In the genomic region with DNA sequence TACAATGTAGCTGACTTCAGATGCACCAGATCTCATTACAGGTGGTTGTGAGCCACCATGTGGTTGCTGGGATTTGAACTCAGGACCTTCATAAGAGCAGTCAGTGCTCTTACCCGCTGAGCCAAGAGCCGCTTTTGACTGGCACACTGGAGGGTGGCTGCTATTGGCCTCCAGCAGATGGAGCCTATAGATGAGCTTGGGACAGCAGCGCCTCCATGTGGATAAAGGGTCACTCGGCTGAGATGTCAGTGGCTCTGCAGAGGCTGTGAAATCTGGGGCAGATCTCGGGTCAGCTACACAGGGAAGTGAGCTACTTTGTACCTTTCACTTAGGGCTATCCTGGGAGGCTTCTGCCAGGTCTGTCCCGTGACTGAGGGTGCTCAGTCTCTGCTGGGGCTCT, we compare ENCODE assay signal across 10 mouse cellular contexts. TPM values are rescaled to one million over a fixed set of nuclear protein-coding genes. Genes with fewer than 3 reads are reported as not detected.
DNase-seq lines count a peak whose midpoint lies in the region; ATAC-seq and TF ChIP-seq lines count a peak whose summit lies in the region.
"Had no signal": no experiment of that assay in that cellular context is flagged by ENCODE, and none has a peak within 500 bp of the region (broad histone marks: within the 10 kb centered on the region; RNA-seq: fewer than 3 reads in every experiment).

No protein-coding gene starts in this region.

- TF ChIP-seq POLR2A in ES-Bruce4 (IDR thresholded peaks at IDR 0.05; ENCODE audit: insufficient read depth, low read length): no peak

- no peak for ATAC-seq in kidney, postnatal 0 days (replicated peaks; ENCODE audit: low FRiP score, low read depth)
- peak; percentile 49; the same call in 1 of the 2 replicates for ATAC-seq in liver, embryonic 13.5 days (ENCODE audit: low read depth)
- no peak for ATAC-seq in megakaryocyte, adult 5-6 weeks (ENCODE audit: poor library complexity, severe bottlenecking)

- no peaks in the 10 kb centered on the region for H3K9me3 ChIP-seq in kidney, postnatal 0 days (replicated peaks; ENCODE audit: low read length)
- no peaks in the 10 kb centered on the region for H3K9me3 ChIP-seq in ES-Bruce4 (replicated peaks; ENCODE audit: control insufficient read depth, insufficient read depth, low read length, poor library complexity, severe bottlenecking)
- H3K9me3 ChIP-seq in liver, embryonic 13.5 days (replicated peaks): no peaks in the 10 kb centered on the region
- H3K9me3 ChIP-seq: heart, embryonic 15.5 days had no signal

- H3K4me1 ChIP-seq in kidney, postnatal 0 days (replicated peaks; ENCODE audit: insufficient read depth, low read length): no peaks in the 10 kb centered on the region; the same call in 1 of the 2 replicates
- peaks cover 2% of the 10 kb centered on the region for H3K4me1 ChIP-seq in ES-Bruce4 (ENCODE audit: control insufficient read depth, insufficient read depth, low read length)
- H3K4me1 ChIP-seq in liver, embryonic 13.5 days (replicated peaks): peaks cover 17% of the 10 kb centered on the region
- H3K4me1 ChIP-seq: heart, embryonic 15.5 days had no signal

- H3K36me3 ChIP-seq in kidney, postnatal 0 days (ENCODE audit: insufficient read depth, low read length): no peaks in the 10 kb centered on the region
- no peaks in the 10 kb centered on the region for H3K36me3 ChIP-seq in ES-Bruce4 (ENCODE audit: control insufficient read depth, insufficient read depth, low read length, poor library complexity, severe bottlenecking)
- H3K36me3 ChIP-seq in liver, embryonic 13.5 days: no peaks in the 10 kb centered on the region
- H3K36me3 ChIP-seq: heart, embryonic 15.5 days had no signal

- H3K4me3 ChIP-seq in kidney, postnatal 0 days (replicated peaks; ENCODE audit: low read depth, low read length): no peak overlapping the region
- H3K4me3 ChIP-seq in ES-Bruce4 (ENCODE audit: low read depth, low read length): no peak overlapping the region
- no peak overlapping the region for H3K4me3 ChIP-seq in liver, embryonic 13.5 days (replicated peaks)
- H3K4me3 ChIP-seq: heart, embryonic 15.5 days had no signal

- DNase-seq in kidney, postnatal 0 days (ENCODE audit: low spot score): peak; percentile 42
- no peak for DNase-seq in kidney, postnatal 14 days
- peak; percentile 43 for DNase-seq in WW6 (ENCODE audit: low read depth, low spot score)
- no peak for DNase-seq in liver, embryonic 13.5 days
- no peak for DNase-seq in layer of hippocampus, adult 9-11 months
- DNase-seq in heart, adult 9 months (ENCODE audit: low spot score in 2 of 2): no peak

- no peak overlapping the region for H3K4me2 ChIP-seq in kidney, postnatal 0 days (ENCODE audit: low read length)
- no peak overlapping the region for H3K4me2 ChIP-seq in liver, embryonic 13.5 days
- H3K4me2 ChIP-seq: heart, embryonic 15.5 days had no signal

- no peak for TF ChIP-seq EP300 in ES-Bruce4 (IDR thresholded peaks at IDR 0.05; ENCODE audit: insufficient read depth, low read depth, low read length)

- TF ChIP-seq CTCF in kidney, postnatal 0 days (IDR thresholded peaks at IDR 0.05; ENCODE audit: low read depth): peak; percentile 54
- TF ChIP-seq CTCF in ES-Bruce4 (IDR thresholded peaks at IDR 0.05; ENCODE audit: low read depth, low read length): peak; percentile 94

- H3K9ac ChIP-seq in kidney, postnatal 0 days (ENCODE audit: low read depth, low read length): no peak overlapping the region
- no peak overlapping the region for H3K9ac ChIP-seq in ES-Bruce4 (ENCODE audit: low read depth, poor library complexity, severe bottlenecking)
- no peak overlapping the region for H3K9ac ChIP-seq in liver, embryonic 13.5 days
- H3K9ac ChIP-seq: heart, embryonic 15.5 days had no signal

- WGBS in kidney, postnatal 0 days: 28% methylated on average over 6 of the region's 6 CpGs
- WGBS in liver, embryonic 13.5 days (ENCODE audit: insufficient replicate concordance): 14% methylated on average over 6 of the region's 6 CpGs

- H3K27me3 ChIP-seq in kidney, postnatal 0 days (ENCODE audit: insufficient read depth, low read length): no peaks in the 10 kb centered on the region
- no peaks in the 10 kb centered on the region for H3K27me3 ChIP-seq in ES-Bruce4 (ENCODE audit: control insufficient read depth, insufficient read depth, low read length, poor library complexity, severe bottlenecking)
- no peaks in the 10 kb centered on the region for H3K27me3 ChIP-seq in liver, embryonic 13.5 days
- H3K27me3 ChIP-seq: heart, embryonic 15.5 days had no signal

- H3K27ac ChIP-seq in kidney, postnatal 0 days: no peak overlapping the region
- H3K27ac ChIP-seq in ES-Bruce4 (ENCODE audit: insufficient read depth, low read length): no peak overlapping the region
- no peak overlapping the region for H3K27ac ChIP-seq in liver, embryonic 13.5 days
- H3K27ac ChIP-seq: heart, embryonic 15.5 days had no signal

RNA-seq across cellular contexts. Expression of a gene that starts 3.3 kb away (rescaled TPM):
- polyA plus RNA-seq in kidney, postnatal 0 days (2015; fragmentation: Nextera tagmentation; extraction: Ambion mirVana): 0.17 TPM in 1 of 2 replicates, not detected in the other
- 1.4 and 1.9 TPM in 2 replicates for polyA plus RNA-seq in ES-Bruce4 (2011; ENCODE audit: insufficient read depth, insufficient read length, low read depth, missing spikeins)
- polyA plus RNA-seq in liver, embryonic 13.5 days (2015; fragmentation: Nextera tagmentation; extraction: Ambion mirVana): 0.05 and 0.09 TPM in 2 replicates
- total RNA-seq in megakaryocyte, adult 5-6 weeks (2015): 0.67 TPM in 1 of 2 replicates, not detected in the other
- not detected in 2 replicates for total RNA-seq in megakaryocyte, adult 5-6 weeks (2017)

RNA-seq across cellular contexts. Expression of a gene that starts 30.3 kb away (rescaled TPM):
- polyA plus RNA-seq in kidney, postnatal 0 days (2015; fragmentation: Nextera tagmentation; extraction: Ambion mirVana): 148 and 160 TPM in 2 replicates
- 31.8 and 42.7 TPM in 2 replicates for polyA plus RNA-seq in ES-Bruce4 (2011; ENCODE audit: insufficient read depth, insufficient read length, low read depth, missing spikeins)
- polyA plus RNA-seq in liver, embryonic 13.5 days (2015; fragmentation: Nextera tagmentation; extraction: Ambion mirVana): 123 and 133 TPM in 2 replicates
- 30.3 and 34.7 TPM in 2 replicates for total RNA-seq in megakaryocyte, adult 5-6 weeks (2015)
- total RNA-seq in megakaryocyte, adult 5-6 weeks (2017): 12.7 and 14.7 TPM in 2 replicates

RNA-seq across cellular contexts. Expression of a gene that starts 30.9 kb away (rescaled TPM):
- 29.6 and 32.7 TPM in 2 replicates for polyA plus RNA-seq in kidney, postnatal 0 days (2015; fragmentation: Nextera tagmentation; extraction: Ambion mirVana)
- polyA plus RNA-seq in ES-Bruce4 (2011; ENCODE audit: insufficient read depth, insufficient read length, low read depth, missing spikeins): 112 and 129 TPM in 2 replicates
- 7.7 and 8.3 TPM in 2 replicates for polyA plus RNA-seq in liver, embryonic 13.5 days (2015; fragmentation: Nextera tagmentation; extraction: Ambion mirVana)
- 3.3 and 5.3 TPM in 2 replicates for total RNA-seq in megakaryocyte, adult 5-6 weeks (2015)
- total RNA-seq in megakaryocyte, adult 5-6 weeks (2017): 3.6 and 5.3 TPM in 2 replicates

RNA-seq across cellular contexts. Expression of a gene that starts 53.9 kb away (rescaled TPM):
- polyA plus RNA-seq in kidney, postnatal 0 days (2015; fragmentation: Nextera tagmentation; extraction: Ambion mirVana): 16.7 and 18.4 TPM in 2 replicates
- 19.2 and 22.6 TPM in 2 replicates for polyA plus RNA-seq in ES-Bruce4 (2011; ENCODE audit: insufficient read depth, insufficient read length, low read depth, missing spikeins)
- polyA plus RNA-seq in liver, embryonic 13.5 days (2015; fragmentation: Nextera tagmentation; extraction: Ambion mirVana): 0.42 and 0.59 TPM in 2 replicates
- not detected in 2 replicates for total RNA-seq in megakaryocyte, adult 5-6 weeks (2015)
- total RNA-seq in megakaryocyte, adult 5-6 weeks (2017): not detected in 2 replicates
- polyA plus RNA-seq: cerebellum, adult 2 months had no signal

RNA-seq across cellular contexts. Expression of a gene that starts 56.4 kb away (rescaled TPM):
- 93.6 and 101 TPM in 2 replicates for polyA plus RNA-seq in kidney, postnatal 0 days (2015; fragmentation: Nextera tagmentation; extraction: Ambion mirVana)
- polyA plus RNA-seq in ES-Bruce4 (2011; ENCODE audit: insufficient read depth, insufficient read length, low read depth, missing spikeins): 132 and 134 TPM in 2 replicates
- 215 and 233 TPM in 2 replicates for polyA plus RNA-seq in liver, embryonic 13.5 days (2015; fragmentation: Nextera tagmentation; extraction: Ambion mirVana)
- 23.8 and 31.2 TPM in 2 replicates for total RNA-seq in megakaryocyte, adult 5-6 weeks (2015)
- 22.9 and 32.6 TPM in 2 replicates for total RNA-seq in megakaryocyte, adult 5-6 weeks (2017)

Comparison
In these comparisons a context has a peak if more than half of its experiments do, and no peak if none do; other contexts are left out.
1. DNase-seq: peak in kidney, postnatal 0 days (single experiment) and WW6 (single experiment); none in kidney, postnatal 14 days (single experiment), liver, embryonic 13.5 days (single experiment), layer of hippocampus, adult 9-11 months (single experiment) and heart, adult 9 months (0 of 2).